Mouse (Mus musculus): ENCODE measurements around the gene Clasrp. TPM values are rescaled to one million over a fixed set of nuclear protein-coding genes. Genes with fewer than 3 reads are reported as not detected.

Gene Clasrp
- polyA plus RNA-seq, 1 experiment from 2014 or later: 50.5 TPM

DNA sequence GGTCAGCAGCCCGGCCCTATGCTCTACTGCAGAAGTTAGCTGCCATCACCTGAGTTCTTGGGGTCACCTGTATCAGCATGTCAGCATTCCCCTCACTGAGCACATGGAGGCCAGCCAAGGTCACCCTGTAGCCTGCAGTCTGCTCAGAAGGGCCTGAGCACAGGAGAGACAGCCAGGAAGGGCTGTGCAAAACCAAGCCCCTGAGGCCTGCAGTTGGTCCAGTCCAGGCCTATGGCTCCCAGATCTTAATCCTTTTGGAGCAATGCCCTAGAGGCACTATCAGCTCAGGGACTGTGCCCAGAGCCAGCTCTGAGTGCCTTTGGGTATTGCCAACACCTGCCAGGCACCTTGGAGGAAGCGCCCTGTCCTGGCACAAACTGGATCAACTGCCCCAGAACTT is 47.2 kb downstream of the Clasrp start:
- Histone ChIP-seq H3K9ac (ENCODE audit: low read depth, low read length) (no peak overlapping the region), H3K4me2 (replicated peaks; ENCODE audit: low read depth, low read length) (no peak overlapping the region), H3K27ac (ENCODE audit: low read depth, low read length) (no peak overlapping the region), H3K9me3 (ENCODE audit: control insufficient read depth, low read length) (no peaks in the 10 kb centered on the region), H3K4me1 (replicated peaks; ENCODE audit: control insufficient read depth, insufficient read depth, low read length) (peaks cover 7% of the 10 kb centered on the region), H3K36me3 (ENCODE audit: control insufficient read depth, insufficient read depth, low read length) (no peaks in the 10 kb centered on the region), H3K27me3 (ENCODE audit: control insufficient read depth, insufficient read depth, low read length) (no peaks in the 10 kb centered on the region), H3K4me3 (ENCODE audit: low read depth, low read length) (no peak overlapping the region)
- DNase-seq (ENCODE audit: low spot score) (no peak), ATAC-seq (ENCODE audit: low FRiP score) (no peak)
- 94% methylated on average over 2 of the region's 2 CpGs for WGBS

DNA sequence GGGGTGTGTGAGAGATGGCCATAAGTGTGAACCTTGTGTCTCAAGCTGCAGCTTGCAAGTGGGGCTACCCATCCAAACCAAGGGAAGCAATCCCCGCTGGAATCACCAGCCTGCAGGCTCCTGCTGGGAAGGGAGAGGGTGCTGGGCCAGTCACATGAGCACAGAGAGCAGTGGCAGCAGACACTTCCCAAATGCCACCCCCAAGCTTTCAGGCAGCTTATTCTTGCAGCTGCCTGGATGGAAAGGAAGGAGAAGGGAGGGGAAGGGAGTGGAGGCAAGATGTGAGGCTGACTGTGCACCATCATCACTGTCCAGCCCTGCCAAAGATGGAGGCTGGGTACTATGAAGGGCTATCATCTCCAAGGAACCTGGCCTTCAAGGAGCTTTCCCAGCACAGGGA is 50.1 kb downstream of the Clasrp start:
- 88% methylated on average over 1 of the region's 1 CpGs for WGBS
- no peak for DNase-seq (ENCODE audit: low spot score)
- Histone ChIP-seq H3K4me2 (replicated peaks; ENCODE audit: low read depth, low read length) (no peak overlapping the region), H3K4me3 (ENCODE audit: low read depth, low read length) (no peak overlapping the region), H3K27me3 (ENCODE audit: control insufficient read depth, insufficient read depth, low read length) (no peaks in the 10 kb centered on the region), H3K9me3 (ENCODE audit: control insufficient read depth, low read length) (no peaks in the 10 kb centered on the region), H3K36me3 (ENCODE audit: control insufficient read depth, insufficient read depth, low read length) (no peaks in the 10 kb centered on the region), H3K4me1 (replicated peaks; ENCODE audit: control insufficient read depth, insufficient read depth, low read length) (no peaks in the 10 kb centered on the region), H3K27ac (ENCODE audit: low read depth, low read length) (no peak overlapping the region), H3K9ac (ENCODE audit: low read depth, low read length) (no peak overlapping the region)
- no peak for ATAC-seq (ENCODE audit: low FRiP score)

DNA sequence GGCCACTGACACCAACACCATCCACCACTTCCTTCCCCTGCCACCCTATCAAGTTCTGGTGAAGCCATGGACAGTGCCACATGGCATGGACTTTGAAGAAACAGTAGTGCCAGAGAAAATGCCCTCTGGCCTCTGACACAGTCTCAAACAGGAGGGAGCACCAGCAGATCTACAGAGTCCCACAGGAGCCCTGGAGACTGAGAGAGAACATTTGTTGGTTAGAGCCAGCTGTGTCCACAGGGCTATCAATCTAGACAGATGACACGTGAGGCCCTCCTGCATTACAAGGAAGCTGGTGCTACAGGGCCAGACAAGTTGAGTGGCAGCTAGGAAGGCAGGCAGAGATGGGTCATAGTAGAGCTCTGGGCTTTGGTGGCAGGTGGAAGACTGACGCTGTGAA is 51.8 kb downstream of the Clasrp start:
- H3K4me1 ChIP-seq (replicated peaks; ENCODE audit: control insufficient read depth, insufficient read depth, low read length): no peaks in the 10 kb centered on the region
- ATAC-seq (ENCODE audit: low FRiP score) (no peak), DNase-seq (ENCODE audit: low spot score) (no peak)
- H3K27ac ChIP-seq (ENCODE audit: low read depth, low read length): no peak overlapping the region
- H3K9me3 ChIP-seq (ENCODE audit: control insufficient read depth, low read length): no peaks in the 10 kb centered on the region
- no peak overlapping the region for H3K9ac ChIP-seq (ENCODE audit: low read depth, low read length)
- WGBS: 65% methylated on average over 2 of the region's 2 CpGs
- H3K27me3 ChIP-seq (ENCODE audit: control insufficient read depth, insufficient read depth, low read length): no peaks in the 10 kb centered on the region
- no peak overlapping the region for H3K4me3 ChIP-seq (ENCODE audit: low read depth, low read length)
- no peak overlapping the region for H3K4me2 ChIP-seq (replicated peaks; ENCODE audit: low read depth, low read length)
- H3K36me3 ChIP-seq (ENCODE audit: control insufficient read depth, insufficient read depth, low read length): no peaks in the 10 kb centered on the region

DNA sequence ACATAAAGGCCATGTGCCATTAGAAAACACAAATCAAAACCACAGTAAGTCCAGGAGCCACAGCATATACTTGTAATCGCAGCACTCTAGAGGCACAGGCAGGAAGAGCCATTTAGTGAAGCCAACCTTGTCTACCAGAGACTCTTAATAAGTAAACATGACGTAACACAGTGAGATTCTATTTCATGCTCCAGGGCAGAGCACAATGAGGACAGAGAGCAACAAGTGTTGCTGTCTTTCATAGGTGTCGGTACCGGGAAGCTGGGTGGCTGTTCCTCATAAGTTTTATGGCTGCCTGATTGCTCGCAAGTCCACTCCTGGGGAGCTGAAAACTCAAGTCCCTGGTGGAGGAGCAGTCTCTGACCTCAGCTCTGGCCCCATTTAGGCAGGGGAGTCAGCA is 52.7 kb downstream of the Clasrp start:
- DNase-seq (ENCODE audit: low spot score): no peak
- Histone ChIP-seq H3K36me3 (ENCODE audit: control insufficient read depth, insufficient read depth, low read length) (no peaks in the 10 kb centered on the region), H3K9ac (ENCODE audit: low read depth, low read length) (no peak overlapping the region), H3K9me3 (ENCODE audit: control insufficient read depth, low read length) (no peaks in the 10 kb centered on the region), H3K4me1 (replicated peaks; ENCODE audit: control insufficient read depth, insufficient read depth, low read length) (no peaks in the 10 kb centered on the region), H3K4me2 (replicated peaks; ENCODE audit: low read depth, low read length) (no peak overlapping the region), H3K27me3 (ENCODE audit: control insufficient read depth, insufficient read depth, low read length) (no peaks in the 10 kb centered on the region), H3K4me3 (ENCODE audit: low read depth, low read length) (no peak overlapping the region), H3K27ac (ENCODE audit: low read depth, low read length) (no peak overlapping the region)
- 86% methylated on average over 5 of the region's 5 CpGs for WGBS
- no peak for ATAC-seq (ENCODE audit: low FRiP score)

DNA sequence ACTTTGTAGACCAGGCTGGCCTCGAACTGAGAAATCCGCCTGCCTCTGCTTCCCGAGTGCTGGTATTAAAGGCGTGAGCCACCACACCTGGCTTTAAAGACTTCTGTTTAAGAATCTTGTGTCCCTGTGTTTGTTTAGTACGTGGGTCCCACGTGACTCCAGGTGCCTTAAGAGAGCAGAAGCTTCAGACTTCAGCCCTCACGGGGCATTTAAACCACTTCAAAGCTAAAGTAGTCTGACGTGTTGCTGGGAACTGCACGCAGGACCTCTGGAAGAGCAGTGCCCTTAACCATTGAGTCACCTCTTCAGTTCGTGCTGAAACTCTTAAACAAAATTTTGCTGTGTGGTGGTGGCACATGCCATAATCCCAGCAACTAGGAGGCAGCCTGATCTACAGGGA is 54.9 kb downstream of the Clasrp start:
- no peak for ATAC-seq (ENCODE audit: low FRiP score)
- 92% methylated on average over 10 of the region's 10 CpGs for WGBS
- Histone ChIP-seq H3K9ac (ENCODE audit: low read depth, low read length) (no peak overlapping the region), H3K27me3 (ENCODE audit: control insufficient read depth, insufficient read depth, low read length) (no peaks in the 10 kb centered on the region), H3K4me1 (replicated peaks; ENCODE audit: control insufficient read depth, insufficient read depth, low read length) (no peaks in the 10 kb centered on the region), H3K36me3 (ENCODE audit: control insufficient read depth, insufficient read depth, low read length) (no peaks in the 10 kb centered on the region), H3K9me3 (ENCODE audit: control insufficient read depth, low read length) (no peaks in the 10 kb centered on the region), H3K27ac (ENCODE audit: low read depth, low read length) (no peak overlapping the region), H3K4me3 (ENCODE audit: low read depth, low read length) (no peak overlapping the region), H3K4me2 (replicated peaks; ENCODE audit: low read depth, low read length) (no peak overlapping the region)
- DNase-seq (ENCODE audit: low spot score): no peak

DNA sequence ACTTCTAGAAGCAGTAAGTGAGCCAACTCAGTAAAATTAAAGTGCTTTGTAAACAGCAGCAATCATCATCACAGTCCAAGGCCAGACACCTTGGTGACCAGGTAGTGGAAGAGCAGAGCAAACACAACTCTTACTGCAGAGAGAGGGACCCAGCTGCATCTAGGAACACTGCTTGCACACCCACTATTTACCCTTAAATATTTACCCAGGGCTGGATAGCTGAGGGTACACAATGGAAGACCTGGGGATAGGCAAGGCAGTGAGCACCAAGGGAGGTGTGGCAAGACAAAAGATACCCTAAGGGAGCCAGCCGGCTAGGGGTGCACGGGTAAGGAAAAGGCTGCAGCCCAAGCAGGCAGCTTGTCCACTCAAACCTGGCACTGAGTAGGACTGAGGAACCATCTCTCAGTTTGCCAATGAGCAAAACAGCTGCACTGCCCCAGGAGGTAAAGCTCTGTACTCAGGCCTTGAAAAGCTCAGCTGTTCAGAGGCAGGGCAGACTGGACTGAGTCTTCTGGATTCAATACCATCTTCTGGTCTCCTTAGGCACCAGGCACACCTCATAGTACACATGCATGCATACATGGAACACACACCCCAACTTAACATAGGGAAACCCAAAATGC is 56.8 kb downstream of the Clasrp start:
- Histone ChIP-seq H3K27ac (ENCODE audit: low read depth, low read length) (no peak overlapping the region), H3K36me3 (ENCODE audit: control insufficient read depth, insufficient read depth, low read length) (no peaks in the 10 kb centered on the region), H3K27me3 (ENCODE audit: control insufficient read depth, insufficient read depth, low read length) (no peaks in the 10 kb centered on the region), H3K4me2 (replicated peaks; ENCODE audit: low read depth, low read length) (no peak overlapping the region), H3K9ac (ENCODE audit: low read depth, low read length) (no peak overlapping the region), H3K4me1 (replicated peaks; ENCODE audit: control insufficient read depth, insufficient read depth, low read length) (no peaks in the 10 kb centered on the region), H3K4me3 (ENCODE audit: low read depth, low read length) (no peak overlapping the region), H3K9me3 (ENCODE audit: control insufficient read depth, low read length) (no peaks in the 10 kb centered on the region)
- DNase-seq (ENCODE audit: low spot score) (no peak), ATAC-seq (ENCODE audit: low FRiP score) (no peak)
- 72% methylated on average over 2 of the region's 2 CpGs for WGBS

DNA sequence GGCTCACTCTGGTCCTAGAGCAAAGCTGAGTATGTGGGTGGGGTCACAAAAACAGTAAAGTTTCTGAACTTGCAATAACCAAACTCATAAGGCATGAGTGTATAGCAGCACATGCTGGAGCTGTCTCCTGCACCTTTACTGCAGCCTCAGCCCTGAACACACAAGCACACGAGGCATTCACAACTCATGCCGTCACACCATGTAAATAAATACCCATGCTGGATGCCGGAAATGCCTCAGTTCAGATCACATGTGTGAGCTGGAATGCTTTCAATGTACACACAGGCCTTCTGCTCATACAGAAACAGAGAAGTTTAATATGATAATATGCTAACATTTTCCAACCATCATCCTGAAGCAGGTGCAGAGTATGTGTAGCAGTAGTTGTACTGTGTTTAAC is 58.3 kb downstream of the Clasrp start:
- H3K27ac ChIP-seq (ENCODE audit: low read depth, low read length): no peak overlapping the region
- H3K4me2 ChIP-seq (replicated peaks; ENCODE audit: low read depth, low read length): no peak overlapping the region
- ATAC-seq (ENCODE audit: low FRiP score): no peak
- 84% methylated on average over 3 of the region's 3 CpGs for WGBS
- no peaks in the 10 kb centered on the region for H3K27me3 ChIP-seq (ENCODE audit: control insufficient read depth, insufficient read depth, low read length)
- DNase-seq (ENCODE audit: low spot score): no peak
- H3K9me3 ChIP-seq (ENCODE audit: control insufficient read depth, low read length): no peaks in the 10 kb centered on the region
- H3K9ac ChIP-seq (ENCODE audit: low read depth, low read length): no peak overlapping the region
- H3K4me1 ChIP-seq (replicated peaks; ENCODE audit: control insufficient read depth, insufficient read depth, low read length): peaks cover 4% of the 10 kb centered on the region; the same call in 1 of the 2 replicates
- no peak overlapping the region for H3K4me3 ChIP-seq (ENCODE audit: low read depth, low read length)
- H3K36me3 ChIP-seq (ENCODE audit: control insufficient read depth, insufficient read depth, low read length): no peaks in the 10 kb centered on the region

DNA sequence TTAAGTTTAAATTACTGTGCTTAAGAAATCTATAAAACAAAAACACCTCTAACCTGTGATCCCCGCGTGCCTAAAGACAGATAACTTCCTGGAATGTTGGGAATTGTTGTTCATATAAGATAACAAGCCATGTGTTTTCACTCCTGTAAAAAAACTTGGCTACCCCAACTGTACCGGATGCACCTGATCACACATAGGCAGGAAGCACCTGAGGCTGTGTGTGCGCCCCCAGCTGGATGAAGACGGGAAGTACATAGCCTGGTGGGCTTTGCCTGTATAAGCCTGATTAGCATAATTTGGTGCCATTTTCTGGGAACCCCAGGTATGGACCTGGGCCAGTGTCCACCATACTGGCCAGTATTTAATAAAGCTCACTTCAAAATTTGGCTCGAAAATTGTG is 60.7 kb downstream of the Clasrp start:
- Histone ChIP-seq H3K36me3 (ENCODE audit: control insufficient read depth, insufficient read depth, low read length) (no peaks in the 10 kb centered on the region), H3K4me1 (replicated peaks; ENCODE audit: control insufficient read depth, insufficient read depth, low read length) (peaks cover 4% of the 10 kb centered on the region; the same call in 1 of the 2 replicates), H3K4me2 (replicated peaks; ENCODE audit: low read depth, low read length) (no peak overlapping the region), H3K4me3 (ENCODE audit: low read depth, low read length) (no peak overlapping the region), H3K27me3 (ENCODE audit: control insufficient read depth, insufficient read depth, low read length) (no peaks in the 10 kb centered on the region), H3K9me3 (ENCODE audit: control insufficient read depth, low read length) (no peaks in the 10 kb centered on the region), H3K27ac (ENCODE audit: low read depth, low read length) (no peak overlapping the region), H3K9ac (ENCODE audit: low read depth, low read length) (no peak overlapping the region)
- WGBS: 61% methylated on average over 6 of the region's 6 CpGs
- no peak for DNase-seq (ENCODE audit: low spot score)
- no peak for ATAC-seq (ENCODE audit: low FRiP score)

DNA sequence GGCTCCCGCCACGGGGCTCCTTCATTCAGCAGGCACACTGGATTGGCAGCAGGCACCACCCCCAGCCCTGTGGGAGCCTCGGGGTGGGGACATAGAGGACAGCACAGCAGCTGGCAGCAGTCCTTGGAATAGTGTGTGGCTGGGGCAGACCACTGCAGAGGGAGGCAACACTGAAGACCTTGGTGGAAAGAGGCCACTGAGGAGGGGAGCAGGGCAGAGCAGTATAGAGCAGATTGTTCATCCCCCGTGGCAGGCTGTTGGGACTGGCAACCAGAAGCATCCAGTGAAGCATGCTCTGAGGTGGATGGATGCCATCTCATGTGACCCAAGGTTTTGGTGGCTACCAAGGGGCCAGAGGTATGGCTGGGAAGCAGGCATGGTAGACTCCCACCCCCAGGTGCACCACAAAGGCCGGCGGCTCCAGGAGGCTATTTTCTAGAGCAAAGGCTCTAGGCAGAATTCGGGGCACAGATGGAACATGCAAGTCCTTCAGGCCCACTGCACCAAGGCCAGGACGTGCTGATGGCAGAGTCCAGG is 62.1 kb downstream of the Clasrp start:
- 63% methylated on average over 8 of the region's 8 CpGs for WGBS
- Histone ChIP-seq H3K4me2 (replicated peaks; ENCODE audit: low read depth, low read length) (no peak overlapping the region), H3K27ac (ENCODE audit: low read depth, low read length) (no peak overlapping the region)

More for the DNA sequence above, 62.1 kb downstream of the Clasrp start:
- H3K4me3 ChIP-seq (ENCODE audit: low read depth, low read length): no peak overlapping the region
- peaks cover 4% of the 10 kb centered on the region; the same call in 1 of the 2 replicates for H3K4me1 ChIP-seq (replicated peaks; ENCODE audit: control insufficient read depth, insufficient read depth, low read length)
- H3K9me3 ChIP-seq (ENCODE audit: control insufficient read depth, low read length): no peaks in the 10 kb centered on the region
- DNase-seq (ENCODE audit: low spot score) (peak; percentile 41), ATAC-seq (ENCODE audit: low FRiP score) (peak; percentile 78)
- no peaks in the 10 kb centered on the region for H3K36me3 ChIP-seq (ENCODE audit: control insufficient read depth, insufficient read depth, low read length)
- no peaks in the 10 kb centered on the region for H3K27me3 ChIP-seq (ENCODE audit: control insufficient read depth, insufficient read depth, low read length)
- no peak overlapping the region for H3K9ac ChIP-seq (ENCODE audit: low read depth, low read length)

Data from hindbrain, embryonic 11.5 days (tissue).